Mouse (Mus musculus) CD4-positive, CD25-positive, alpha-beta regulatory T cell, adult 2 months (primary cell): ENCODE measurements around the gene Jade2.

Experiments used
- DNase-seq: peaks from one replicate; pipeline ENCODE4 v3.0.0-alpha.2; 2012; ENCODE audit warnings: low read depth, low spot score

The Jade2 gene

DNA sequence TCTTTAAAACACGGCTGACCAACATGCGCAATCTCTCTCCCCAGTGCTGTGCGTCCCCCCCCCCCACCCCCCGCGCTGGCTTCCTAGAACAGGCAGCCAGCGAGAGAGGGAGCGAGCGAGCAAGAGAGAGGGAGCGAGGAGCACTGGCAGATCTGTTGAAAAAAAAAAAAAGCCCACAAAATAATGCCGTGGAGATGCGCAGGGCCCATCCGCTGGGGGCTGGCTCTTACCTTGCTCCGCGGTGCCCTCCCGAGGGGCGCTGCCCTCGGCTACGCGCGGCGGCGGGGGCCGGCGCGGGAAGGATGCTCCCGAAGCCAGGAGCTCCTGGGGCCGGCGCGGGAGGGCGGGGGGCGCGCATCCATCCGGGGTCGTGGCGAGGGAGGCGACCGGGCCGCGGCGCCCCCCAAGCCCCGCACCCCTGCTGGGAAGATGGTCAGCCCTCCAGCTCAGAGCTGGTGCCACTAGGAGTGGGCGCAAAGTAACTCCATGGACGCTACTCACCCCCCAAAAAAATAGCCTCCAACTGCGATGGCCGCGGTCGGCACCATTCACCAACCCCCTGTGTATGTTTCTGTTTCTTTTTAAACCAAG is at the start of gene Jade2:
TSS of gene Jade2 (minus strand) at position 573 of the 591 bp plus-strand sequence.
- peak; percentile 80 for DNase-seq

DNA sequence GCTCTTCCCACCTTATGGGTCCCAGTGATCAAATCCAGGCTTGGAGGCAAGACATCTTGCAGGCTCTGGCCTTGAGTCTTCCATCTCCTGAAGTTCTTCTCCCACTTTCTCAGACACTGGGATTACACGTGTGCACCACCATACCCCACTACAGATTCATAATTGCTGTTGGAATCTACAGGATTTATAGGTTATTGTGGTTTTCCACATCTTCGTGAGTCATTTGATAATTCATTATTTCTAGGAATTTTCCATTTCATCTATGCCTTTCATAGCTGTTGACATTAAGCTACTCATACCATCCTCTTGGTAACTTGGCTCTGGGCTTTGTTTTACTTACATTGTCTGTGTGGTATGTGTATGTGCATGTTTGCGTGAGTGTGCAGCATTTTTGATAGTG is 46.8 kb upstream of the Jade2 start:
- DNase-seq = no peak

DNA sequence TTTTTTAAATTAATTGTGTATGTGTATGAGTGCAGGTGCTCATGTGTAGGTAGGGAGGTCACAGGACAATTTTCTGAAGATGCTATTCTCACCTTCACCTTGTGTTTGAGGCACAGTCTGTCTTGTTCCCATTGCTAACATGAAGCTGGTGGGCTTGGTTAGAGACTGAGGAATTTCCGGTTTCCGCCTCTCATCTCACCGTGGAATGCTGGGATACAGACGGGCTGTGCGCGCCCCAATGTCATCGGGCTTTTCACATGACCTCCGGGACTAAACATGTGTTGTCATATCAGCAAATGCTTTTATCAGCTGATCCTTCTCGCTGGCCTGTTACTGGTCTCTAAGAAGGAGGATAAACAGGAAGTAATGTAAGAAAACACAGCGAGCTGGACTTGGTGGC is 42.2 kb upstream of the Jade2 start:
- DNase-seq = no peak

DNA sequence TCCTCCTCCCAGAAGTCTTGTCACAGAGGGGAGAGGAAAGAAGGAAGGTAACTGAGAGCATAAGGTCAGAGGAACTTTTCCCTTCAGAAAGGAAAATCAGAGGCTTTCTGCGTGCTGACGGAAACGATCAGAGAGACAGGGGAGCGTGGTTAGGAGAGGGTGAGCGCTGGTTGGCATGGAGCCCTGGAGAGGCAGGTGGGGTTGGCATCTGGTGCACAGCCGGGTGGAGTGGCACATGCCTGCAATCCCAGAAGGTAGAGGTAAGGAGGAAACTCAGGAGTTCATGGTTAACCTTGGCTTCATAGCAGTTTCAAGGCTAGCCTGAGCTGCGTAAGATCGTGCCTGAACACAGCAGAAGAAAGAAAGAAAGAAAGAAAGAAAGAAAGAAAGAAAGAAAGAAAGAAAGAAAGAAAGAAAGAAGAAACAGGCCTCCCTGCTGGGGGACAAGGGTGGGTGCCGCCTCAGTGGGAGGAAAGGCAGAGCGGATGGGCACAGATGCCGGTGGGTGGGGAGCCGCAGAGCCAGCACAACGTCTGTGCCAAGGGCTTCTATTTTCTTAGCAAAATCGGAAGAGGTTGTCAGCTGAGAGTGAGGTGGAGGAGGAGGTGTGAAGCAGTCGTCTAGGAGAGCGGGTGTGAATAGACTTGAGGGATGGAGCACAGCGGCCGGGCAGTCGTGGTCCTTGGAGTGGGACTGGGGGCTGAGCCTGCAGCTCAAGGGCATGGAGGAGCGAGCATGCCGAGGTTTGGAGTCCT is 41.0 kb upstream of the Jade2 start:
- DNase-seq = peak; percentile 42

DNA sequence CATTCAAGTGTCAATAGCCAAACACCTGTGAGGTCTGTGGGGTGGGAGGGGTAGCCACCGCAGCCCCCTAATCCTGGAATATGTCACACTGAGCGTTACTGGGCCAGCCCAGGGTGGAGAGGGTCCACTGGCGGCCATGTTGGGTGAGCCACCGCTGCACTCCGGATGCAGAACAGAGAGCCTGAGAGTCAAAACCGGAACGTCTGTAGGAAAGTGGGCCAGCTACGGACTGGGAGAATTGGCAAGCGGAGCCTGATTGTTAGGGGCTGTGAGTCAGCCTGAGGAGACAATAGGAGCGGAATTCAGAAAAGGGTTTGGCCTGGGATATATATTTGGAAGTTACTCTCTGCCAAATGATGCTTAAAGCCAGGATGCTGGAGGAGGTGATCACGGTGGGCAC is 39.9 kb upstream of the Jade2 start:
- DNase-seq = no peak

DNA sequence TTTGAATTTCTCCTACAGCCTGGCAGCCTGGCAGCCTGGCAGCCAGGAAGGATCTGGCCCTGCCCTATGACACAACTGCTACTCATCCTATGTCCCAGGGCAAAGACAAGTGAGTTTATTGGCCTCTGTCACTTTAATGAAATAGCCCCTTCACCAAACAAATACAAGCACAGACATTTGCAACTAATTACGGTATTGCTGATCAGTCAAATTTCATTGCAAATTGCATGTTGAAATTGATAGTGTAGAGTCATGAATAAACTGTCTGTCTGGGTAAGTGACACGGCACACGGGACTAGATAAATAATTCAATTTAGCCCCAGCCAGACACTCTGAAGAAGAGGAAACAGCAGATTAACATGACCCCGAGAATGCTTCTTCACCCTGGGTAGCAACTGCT is 38.6 kb upstream of the Jade2 start:
- no peak for DNase-seq

DNA sequence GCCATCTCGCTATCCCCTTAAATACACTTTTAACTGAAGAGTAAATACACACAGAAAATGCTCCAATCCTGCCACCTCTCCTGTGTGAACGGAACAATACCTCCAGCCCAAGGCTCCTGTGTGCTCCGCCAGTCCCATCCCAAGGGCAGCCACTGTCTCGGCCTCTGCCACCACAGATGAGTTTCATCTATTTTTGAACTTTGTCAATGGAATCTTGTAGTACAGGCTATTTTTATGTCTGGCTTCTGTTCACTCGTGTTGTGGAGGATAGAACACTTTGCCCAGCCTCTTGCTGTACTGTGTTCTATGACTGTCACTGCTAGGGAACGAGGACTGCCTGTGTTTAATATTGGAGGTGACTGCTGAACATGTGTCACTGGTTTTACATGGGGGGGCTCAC is 28.2 kb upstream of the Jade2 start:
- no peak for DNase-seq

DNA sequence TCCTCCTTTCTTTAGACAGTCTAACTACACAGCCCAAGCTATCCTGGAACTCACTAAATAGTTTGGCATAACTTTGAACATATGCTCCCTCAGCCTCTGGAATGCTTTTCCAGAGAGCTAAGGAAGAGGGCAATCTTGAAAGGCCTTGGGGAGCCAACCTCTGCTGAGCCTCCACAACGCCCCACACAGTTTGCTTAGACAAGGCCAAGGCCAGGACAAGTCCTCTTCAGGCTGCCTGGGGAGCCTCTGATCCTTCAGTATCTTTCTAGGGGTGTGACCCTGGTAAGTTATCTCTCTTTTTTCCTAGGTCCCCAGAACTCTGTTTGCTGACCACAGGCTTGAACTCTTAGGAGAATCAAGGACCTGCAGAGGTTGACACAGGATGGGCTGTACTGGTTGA is 26.6 kb upstream of the Jade2 start:
- no peak for DNase-seq

DNA sequence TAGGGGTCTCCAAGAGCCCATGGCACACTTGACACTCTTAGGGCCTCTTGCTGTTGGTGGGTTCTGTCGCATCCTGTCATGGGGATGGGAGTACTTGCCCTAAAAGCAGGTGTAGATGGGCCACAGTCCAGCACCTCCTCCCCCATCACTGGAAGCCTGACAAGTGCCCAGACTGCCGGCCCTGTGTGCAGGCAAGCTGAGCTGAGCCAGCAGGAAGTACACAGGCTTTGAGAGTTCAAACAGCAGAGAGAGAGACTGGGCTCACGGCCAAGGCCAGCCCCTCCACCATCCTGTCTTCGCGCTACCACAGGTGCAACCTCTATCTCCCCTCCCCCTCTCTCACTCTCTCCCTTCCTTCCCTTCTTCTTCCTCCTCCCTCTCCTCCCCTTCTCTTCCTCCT is 26.2 kb upstream of the Jade2 start:
- peak; percentile 85 for DNase-seq

DNA sequence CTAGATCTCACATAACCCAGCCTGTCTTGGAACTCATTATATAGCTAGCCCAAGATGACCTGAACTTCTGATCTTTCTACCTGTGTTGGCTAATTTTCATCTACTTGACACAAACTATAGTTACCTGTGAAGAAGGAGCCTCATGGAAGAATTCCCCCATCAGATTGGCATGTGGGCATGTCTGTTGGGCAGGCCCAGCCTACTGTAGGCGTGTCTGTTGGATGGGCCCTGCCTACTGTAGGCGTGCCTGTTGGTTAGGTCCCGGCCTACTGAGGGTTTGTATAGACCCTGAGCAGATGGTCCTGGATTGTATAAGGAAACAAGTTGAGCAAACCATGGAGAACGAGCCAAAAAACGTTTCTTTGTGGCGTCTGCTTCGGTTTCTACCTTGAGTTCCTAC is 24.3 kb upstream of the Jade2 start:
- no peak for DNase-seq

DNA sequence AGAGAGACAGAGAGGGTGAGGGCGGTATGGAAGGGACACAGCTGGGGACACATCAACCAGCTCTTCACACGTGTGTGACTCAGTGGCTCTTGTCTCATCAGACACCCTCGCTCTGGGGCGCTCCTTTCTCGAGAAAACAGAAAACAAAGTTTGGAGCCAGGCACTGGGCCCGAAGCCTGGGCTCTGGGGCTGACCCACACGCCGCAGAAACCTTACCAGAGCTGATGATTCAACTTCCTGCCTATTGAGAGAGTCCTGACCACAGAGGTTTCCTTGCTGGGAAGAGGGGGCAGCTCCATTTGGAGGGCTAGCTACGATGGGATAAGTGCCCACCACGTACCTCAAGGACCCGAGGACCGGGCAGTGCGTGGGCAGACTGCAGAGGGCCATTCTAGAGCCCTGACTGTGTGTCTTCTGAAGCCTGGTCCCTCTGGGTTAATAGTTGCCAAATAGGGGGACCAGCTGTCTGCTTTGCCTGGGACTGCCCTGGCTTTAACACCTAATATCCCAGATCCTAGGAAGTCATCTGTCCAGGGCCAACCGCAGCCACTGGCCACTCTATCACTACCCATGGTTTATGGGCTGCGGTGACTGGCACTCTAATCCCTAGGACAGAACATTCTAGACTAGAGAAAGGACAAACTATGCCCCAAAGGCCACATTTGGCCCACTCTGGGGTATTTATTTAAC is 23.7 kb upstream of the Jade2 start:
- DNase-seq = no peak

DNA sequence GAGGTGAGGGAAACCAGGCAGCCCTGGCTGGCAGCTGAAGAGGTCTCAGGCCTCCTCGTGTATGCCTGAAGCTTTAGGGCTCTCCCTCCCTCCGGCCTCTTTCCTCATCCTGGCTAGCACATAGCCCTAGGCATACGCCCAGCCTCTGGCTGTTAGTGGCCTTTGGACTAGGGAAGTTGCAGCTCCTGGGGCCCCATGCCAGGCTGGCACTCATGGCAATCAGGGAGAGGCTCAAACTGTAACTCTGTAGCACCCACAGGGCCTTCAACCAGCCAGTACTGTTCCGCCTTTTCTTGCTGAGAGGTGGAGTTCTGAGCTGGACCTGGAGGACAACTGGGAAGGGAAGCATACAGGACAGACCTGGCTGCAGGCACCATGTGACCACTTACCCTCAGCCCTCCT is 19.5 kb upstream of the Jade2 start:
- DNase-seq = no peak

DNA sequence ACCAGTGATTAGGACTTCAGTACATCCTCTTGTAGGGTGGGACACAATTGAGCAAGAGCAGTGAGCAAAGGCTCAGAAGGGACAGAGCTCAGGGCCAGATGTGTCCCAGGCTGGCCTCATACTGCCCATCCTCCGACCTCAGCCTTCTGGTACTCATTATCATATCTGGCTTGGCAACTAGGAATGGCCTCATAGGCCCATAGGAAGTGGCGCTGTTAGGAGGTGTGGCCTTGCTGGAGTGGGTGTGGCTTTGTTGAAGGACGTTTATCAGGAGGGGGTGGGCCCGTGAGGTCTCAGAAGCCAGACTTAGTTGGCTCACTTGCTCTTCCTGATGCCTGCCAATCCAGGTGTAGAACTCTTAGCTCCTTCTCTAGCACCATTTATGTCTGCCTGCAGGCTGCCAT is 18.3 kb upstream of the Jade2 start:
- DNase-seq = peak; percentile 34

DNA sequence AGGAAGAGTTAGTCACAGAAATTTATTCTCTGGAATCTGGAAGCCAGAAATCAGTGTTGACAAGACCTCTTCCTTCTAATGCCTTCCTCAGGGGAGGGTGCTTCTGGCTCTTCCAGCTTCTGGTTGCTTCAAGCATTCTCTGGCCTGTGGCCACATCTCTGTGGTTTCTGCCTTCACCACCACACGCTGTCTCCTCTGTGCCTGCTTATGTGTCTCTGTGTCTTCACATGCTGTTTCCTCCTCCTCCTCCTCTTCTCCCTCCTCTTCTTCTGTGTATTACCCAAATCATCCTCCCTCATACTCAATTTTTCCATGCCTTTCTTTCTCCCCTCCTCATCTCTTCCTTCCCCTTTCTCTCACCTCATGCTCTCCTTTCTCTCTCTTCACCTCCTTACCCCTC is 17.6 kb upstream of the Jade2 start:
- no peak for DNase-seq

DNA sequence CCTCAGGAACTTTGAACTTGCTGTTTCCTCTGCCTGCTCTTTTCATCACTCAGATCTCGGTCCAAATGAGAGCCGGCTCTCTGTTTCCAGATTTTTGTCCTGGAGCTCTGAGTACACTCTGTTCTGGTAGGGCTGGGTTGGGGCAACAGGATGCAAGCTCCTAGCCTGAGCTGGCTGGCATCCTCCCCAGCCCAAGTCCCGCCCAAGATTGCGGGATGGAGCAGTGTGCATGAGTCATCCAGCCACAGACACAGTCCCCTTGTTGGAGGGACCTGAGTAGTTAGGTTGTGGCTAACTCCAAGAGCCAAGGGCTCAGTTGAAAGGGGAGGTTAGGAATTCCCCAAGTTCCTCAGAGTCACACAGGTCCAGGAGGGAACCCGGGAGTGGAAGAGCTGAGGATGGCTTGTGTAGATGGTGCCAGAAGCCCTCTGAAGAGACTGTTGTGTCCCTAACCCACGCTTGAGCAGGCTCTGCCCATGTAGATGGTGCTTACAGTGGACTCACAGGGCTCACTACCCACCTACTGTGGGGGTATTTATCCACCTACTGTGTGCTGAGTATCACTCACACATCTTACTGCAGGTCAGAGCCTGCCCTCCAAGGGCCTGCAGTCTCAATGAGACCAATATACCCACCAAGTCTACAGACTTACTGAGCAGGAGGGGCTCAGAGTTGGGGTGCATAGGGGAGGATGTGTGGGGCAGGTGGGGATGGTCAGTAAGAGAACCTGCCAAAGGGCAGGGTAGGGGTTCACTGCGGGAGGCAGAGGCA is 17.0 kb upstream of the Jade2 start:
- DNase-seq = peak; percentile 46

DNA sequence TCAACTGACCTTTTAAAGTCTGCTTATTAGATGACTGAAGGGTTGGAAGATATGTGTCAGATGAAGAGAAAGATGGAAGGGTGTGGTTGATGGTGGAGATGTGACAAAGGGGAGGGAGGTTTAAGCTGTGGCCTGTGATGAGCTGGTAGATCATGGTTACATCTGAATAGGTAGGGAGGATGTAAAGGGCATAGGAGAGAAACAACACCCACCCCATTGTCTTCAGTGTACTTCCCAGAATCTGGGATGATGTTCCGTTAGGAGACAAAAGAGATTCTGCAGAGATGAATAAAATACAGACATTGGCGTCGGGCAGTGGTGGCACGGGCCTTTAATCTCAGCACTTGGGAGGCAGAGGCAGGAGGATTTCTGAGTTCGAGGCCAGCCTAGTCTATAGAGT is 15.7 kb upstream of the Jade2 start:
- no peak for DNase-seq

DNA sequence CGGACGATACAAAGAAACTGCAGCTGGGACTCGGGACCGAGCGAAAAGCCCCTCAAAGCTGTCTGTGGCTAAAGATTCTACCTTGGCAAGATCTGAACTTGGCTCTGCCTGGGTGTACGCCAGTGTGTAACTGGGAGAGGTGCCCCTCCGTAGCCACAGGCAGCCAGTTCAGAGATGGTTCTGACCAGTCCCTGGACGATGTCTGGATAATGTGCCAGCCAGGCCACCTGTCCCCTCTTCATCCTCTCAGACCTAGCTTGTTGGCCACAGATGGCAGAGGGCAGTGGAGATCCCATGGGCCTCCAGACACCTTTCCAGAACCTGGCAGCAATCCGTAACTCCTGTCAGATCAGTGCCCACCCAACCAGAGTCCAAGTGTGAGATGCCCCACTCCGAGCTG is 9.8 kb upstream of the Jade2 start:
- DNase-seq = no peak

DNA sequence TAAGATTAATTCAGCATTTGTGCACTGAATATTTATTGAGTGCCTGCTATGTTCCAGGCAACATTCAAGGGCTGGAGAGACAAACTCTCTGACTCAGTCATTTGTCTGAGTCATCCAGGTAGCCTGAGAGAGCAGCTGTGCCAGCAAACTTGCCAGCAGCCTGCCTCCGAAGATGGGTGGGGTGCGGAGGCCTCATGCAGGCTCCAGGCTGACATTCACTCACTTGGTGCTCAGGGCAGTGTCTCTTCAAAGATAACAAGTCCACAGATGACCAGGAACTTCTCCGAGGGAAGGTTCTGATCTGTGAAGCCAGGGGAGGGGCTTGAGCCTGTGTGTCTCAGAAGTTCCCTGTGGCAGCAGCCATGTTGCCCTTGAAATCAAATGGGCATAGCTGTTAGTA is 8.6 kb upstream of the Jade2 start:
- no peak for DNase-seq

DNA sequence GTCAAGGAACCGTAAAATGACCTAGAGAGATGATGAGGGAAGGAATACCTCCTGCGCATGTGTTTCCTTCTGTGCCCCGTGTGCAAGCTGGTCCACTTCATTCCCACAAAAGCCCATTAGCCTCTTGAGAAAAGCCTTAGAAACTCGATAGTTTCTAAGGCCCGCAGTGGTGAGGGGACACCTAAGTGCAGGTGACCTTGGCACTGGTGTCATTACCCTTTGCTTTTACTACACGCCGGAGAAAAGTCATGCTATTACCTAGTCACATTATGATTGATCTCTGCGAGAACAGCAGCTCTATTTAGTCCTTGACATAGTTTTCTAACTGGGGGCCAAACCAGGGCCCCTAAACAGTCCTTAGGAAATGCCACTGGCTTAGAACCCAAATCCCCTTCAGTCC is 3.2 kb upstream of the Jade2 start:
- no peak for DNase-seq

DNA sequence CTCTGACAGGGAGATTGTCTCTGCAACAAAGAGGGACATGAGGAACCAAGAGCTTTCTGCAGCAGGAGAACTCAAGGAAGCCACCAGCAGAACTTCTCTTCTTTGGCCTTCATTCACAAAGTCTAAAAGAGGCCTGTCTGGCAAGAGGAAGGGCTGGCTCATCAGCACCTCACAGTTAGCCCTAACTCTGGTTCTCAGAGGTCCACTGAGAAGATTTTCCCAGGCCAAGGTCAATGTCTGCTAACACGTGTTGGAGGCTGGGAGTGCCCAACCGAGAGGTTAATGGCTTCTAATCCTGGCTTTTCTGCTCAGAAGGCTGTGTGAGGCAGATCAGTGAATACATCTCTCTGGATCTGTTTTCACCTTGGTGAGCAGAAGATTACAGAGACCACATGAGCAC is 2.1 kb upstream of the Jade2 start:
- DNase-seq = no peak

DNA sequence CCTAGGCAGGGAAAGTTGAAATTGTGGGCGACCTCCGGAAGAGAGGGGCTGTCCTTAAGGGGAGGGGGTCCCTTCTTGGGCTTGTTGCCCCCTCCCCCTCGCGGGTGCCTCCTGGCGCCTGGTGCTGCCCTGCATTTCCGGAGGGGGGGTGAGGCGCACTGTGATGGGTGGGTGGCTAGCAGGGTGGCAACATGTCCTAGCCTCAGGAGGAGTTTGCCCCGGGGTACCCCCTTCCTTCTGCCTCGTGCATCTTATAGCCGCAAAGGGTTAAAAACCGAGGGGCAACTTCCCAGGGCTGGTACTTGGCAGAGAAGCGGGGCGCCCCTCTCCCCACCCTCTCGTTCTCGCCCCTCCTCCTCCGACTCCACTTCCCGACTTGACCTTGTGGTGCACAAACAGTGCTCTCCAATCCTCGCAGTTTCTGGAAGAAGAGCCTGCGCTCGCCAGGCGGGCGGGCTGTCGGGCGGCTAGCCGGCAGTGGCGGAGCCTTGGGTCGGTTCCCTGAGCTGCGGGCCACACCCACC is 1.1 kb upstream of the Jade2 start:
- DNase-seq = peak; percentile 80
